Mouse (Mus musculus): ENCODE results near the gene Tnfaip8l1.

The Tnfaip8l1 gene

DNA sequence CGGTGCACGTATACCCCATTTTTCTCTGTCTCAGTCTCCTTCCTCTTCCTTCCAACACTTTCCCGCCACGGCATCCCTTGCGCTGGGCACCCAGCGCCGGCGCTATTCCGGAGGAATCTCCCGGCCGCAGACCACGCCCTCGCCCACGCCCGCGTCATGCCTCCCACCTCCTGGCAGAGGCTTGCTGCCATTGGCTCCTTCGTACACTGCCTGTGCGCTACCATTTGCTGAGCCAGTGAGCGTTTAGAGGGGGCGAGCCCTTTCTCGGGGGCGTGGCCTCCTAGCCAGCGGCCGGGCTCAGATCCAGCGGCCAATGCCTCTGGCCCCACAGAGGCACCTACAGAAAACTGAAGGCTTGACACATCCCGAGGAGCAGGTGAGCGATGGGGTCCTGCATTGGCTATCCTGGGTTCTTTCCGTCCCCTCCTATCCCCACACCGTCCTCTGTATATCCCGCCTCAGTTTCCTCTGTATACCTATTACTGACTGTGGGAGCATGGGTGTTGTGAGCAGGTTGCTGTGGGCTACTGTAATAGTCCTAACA, at the start of gene Tnfaip8l1:
TSS of gene Tnfaip8l1 (plus strand) at position 247 of the 544 bp plus-strand sequence.
- DNase-seq (ENCODE audit: low read depth): peak; percentile 76

DNA sequence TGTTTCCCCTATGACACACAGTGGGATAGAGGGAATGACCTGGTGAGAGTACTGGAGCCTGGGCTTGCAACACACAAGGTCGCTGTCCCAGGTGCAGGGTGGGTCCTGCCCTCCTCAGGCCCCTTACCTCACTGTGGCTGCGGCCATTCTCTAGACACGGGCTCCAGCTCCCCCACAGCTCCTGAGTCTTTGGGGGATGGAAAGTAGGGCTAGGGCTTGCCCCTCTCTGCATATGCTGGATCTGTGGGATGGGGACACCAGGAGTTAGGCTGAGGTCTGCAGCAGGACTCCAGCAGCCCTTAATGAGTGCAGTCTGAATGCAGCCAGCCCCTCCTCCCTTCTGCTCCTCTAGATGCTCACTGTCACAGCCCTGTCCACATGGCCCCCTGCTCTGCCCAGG, 49.5 kb upstream of the Tnfaip8l1 start:
- DNase-seq (ENCODE audit: low read depth): no peak

DNA sequence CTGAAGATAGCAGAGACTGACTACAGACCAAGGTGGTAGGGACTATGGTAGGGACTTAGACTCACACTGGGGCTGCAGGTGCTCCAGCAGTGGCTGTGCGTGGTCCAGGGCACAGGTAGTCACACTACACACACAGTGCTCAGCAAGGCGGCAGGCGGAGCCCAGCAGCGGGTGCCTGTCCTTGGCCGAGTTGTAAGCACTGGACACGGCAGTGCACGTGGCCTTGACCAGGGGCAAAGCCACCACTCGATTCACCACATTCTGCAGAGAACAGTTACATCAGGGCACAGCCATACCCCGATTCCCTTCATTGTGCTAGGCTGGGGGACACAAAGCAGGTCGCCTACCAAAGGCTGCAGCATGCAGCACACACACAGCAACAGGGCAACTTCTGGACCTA, 46.1 kb upstream of the Tnfaip8l1 start:
- no peak for DNase-seq (ENCODE audit: low read depth)

DNA sequence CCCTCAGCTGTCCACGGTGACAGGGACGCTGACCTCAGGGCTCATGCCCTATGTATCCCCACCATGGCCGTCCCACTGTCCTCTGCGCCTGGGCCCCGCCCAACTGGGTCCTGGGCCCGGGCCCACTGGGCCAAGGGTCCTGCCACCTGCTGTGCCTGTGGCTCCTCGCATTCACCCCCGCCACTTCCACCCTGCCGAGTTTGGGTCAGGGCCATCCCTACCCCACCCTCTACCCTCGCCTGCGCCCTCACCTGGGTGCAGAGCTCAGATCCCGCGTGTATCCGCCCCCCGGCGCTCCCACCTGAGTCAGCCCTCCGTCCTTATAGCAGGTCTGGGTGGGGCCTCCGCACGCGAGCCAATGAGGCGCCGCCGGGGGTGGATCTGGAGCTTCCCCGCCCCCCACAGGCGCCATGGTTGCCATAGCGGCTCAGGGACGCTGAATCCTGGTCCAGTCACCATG, 45.0 kb upstream of the Tnfaip8l1 start, which contains the start of gene Plin5:
TSS of gene Plin5 (minus strand) at position 346 of the 460 bp plus-strand sequence.
- DNase-seq (ENCODE audit: low read depth): no peak

DNA sequence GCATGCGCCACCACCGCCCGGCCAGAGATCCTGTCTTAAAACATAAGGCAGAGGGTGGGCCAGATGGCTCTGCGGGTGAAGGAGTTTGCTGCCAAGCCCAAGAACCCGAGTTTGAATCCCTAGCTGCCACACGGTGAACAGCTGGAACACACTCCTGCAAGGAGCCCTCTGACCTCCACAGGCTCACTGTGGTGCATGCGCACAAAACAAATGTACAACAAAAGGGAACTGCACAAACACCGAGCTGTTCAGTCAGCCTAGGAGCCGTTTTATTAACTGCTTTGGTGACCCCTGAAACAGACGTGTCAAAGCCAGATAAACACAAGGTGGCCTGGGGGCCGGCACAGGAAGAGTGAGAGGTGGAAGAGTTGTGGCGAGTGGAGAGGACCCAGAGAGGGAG, 42.8 kb upstream of the Tnfaip8l1 start:
- no peak for DNase-seq (ENCODE audit: low read depth)

DNA sequence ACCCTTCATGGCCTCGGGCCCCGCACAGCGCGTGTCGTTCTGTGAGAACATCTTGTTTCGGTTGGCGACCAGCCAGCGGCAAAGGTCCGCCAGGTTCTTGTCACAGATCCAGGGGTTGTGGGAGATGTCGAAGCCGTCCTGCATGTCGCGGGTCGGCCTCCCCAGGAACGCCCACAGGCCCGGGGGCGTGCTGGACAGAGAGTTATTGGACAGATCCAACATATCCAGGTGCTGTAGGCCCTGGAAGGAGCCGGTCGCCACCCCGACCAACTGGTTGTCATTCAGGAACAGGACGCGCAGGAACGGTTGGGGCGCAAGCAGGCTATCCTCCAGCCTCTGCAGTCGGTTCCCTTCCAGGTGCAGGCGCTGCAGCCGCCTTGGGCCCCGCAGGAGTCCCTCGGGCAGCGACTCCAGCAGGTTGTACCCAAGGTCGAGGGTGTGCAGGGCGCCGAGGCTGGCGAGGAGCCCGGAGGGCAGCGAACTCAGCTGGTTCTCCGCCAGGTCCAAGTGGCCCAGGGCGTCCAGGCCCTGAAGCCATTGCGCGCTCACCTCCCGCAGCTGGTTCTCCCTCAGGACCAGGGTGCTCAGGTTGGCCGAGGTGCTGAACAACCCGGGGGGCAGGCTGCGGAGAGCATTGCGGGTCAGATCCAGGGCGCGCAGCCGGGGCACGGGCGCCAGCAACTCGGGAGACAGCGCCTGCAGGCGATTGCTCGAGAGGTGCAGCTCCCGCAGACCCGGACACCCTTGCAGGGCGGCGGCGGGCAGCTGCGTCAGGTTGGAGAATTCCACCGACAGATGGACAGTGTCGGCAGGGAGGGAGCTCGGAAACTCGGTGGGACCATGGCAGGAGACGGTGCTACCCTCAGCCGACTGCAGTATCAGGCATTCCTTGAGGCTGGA, 42.0 kb upstream of the Tnfaip8l1 start:
- DNase-seq (ENCODE audit: low read depth): no peak

DNA sequence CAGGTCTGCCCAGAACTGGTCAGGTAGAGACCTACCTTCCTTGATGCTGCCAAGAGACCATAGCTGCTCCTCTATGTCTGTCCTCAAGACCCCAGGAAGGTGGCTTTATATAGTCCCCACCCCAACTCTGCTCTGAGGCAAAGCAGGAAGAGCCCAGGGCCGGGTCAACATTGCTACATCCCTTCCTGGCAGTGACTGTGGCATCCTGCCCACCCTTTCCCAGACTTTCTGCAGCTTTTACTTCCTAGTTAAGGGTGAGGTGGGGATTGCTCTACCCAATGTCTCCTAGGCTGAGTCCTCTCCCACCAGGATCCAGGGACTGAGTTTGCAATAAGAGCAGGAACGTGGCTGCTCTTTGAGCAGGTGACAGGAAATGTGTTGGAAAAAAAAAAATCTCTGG, 40.5 kb upstream of the Tnfaip8l1 start, which contains the start of gene Lrg1:
TSS of gene Lrg1 (minus strand) at position 176 of the 400 bp plus-strand sequence.
- DNase-seq (ENCODE audit: low read depth): no peak

DNA sequence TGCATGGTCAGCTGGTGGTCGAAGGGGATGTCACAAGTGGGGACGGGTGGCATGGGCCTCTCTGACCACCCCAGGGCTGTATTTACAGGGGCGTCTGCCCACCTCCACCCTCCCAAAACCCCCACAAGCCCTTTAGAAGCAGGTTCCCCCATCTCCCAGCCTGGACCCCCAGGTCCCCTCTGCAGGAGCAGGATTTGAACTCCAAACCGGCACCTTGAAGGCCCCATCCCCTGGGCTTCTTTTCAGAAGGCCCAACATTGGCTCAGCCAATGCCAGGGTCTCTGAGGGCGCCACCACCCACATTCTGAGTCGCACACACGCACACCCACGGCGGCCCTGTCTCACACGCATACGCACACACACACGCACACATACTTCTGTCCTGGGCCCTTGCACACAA, 39.1 kb upstream of the Tnfaip8l1 start:
- no peak for DNase-seq (ENCODE audit: low read depth)

DNA sequence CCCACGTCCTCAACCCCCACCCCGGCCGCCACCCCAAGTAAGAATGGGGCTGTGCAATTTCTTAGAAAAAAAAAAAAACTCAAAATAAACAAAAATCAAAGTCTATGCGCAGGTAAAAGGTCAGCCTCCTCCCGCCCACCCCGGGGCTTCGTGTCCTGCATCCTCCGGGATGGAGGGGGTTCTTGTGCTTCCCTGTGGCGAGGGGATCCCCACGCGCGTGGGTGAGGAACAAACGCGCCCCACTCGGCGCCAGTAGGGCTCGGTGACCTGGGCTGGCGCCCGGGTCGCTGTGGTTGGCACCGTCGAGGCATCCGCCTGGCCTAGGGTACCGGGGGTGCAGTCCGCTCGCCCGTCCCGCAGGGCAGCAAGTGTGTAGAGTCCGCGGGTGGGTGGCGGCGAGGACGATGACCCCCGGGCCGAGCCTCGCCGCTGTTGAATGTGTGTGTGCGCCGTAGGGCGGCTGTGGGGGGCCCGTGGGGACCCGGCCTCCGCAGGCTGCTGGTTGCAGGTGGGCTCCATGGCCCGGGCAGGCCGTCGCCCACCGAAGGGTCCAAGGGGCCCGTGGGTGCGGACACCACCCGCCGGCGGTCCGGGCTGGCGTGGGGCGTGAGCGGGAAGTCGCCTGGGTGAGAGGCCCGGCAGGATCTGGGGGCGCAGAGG, 38.5 kb upstream of the Tnfaip8l1 start:
- DNase-seq (ENCODE audit: low read depth): no peak

DNA sequence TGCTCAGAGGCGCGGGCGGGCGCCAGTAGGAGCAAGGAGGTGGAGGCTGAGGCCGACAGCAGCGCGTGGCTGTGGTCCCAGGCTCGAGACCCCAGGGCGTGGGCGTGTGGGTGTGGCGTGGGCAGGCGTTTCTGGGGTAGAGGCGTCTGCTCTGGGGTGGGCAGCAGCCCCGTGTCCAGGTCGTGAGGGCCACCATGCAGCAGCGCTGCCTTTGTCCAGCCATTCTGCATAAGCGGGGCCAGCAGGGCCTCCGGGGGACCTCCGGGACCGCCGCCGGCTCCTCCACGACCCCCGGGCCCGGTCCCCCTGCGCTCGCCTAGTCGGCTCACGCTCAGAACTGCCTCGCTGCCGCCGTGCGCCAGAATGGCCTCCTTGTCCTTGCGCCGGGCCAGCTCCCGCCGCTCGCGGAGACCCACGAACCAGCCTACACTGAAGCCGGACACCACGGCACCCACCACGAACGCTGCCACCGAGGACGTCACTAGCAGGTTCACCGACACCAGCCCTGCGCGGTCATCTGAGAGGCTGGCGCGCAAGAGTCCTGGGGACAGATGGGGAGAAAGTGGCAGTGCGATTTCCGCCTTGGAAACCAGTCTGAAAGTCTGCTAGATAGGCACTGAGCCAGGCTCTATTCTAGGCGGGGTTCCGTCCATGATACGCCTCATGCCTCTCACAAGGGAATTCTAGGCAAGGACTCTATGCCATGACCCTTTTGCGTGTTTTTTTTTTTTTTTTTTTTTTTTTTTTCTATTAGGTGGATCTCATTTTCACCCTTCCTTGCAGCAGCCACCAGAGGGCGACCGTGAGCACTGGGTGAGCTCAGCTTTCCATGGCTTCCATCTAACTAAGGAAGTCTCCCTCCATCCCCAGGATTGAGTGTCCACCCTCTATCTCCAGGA, 37.7 kb upstream of the Tnfaip8l1 start:
- DNase-seq (ENCODE audit: low read depth): peak; percentile 35

DNA sequence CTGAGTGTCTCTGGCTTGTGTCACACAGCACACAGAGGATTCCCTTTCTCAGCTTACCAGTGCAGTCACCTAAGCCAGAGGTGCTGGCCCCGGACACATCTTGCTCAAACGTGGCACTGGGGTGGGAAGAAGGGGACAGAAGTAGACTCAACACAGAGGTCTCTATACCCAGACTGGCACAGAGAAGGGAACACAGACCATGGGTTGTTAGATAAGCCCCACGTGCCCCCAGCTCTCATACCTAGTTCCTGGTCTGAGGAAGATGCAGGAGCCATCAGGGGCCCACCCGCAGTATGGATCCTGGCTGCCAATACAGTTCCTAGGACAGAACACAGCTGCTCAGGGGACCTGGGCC, 37.0 kb upstream of the Tnfaip8l1 start:
- no peak for DNase-seq (ENCODE audit: low read depth)

DNA sequence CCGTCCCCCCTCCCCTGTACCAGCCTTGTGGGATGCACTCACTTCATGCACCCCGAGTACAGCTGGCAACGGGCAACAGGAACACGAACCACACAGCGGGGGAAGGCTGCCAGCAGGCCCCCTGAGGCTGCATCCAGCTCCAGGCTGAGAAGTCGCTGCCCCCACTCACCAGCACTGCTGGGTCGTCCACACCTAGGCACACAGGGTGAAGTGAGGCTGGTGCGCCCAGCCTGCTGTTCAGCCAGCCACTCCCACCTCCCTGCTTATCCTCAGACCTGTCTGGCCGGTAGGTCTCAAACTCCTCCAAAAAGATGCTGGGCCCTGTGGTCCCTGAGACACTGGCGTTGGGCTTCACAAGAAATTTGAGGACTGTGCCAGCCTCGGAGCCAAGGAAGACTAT, 36.1 kb upstream of the Tnfaip8l1 start:
- no peak for DNase-seq (ENCODE audit: low read depth)

DNA sequence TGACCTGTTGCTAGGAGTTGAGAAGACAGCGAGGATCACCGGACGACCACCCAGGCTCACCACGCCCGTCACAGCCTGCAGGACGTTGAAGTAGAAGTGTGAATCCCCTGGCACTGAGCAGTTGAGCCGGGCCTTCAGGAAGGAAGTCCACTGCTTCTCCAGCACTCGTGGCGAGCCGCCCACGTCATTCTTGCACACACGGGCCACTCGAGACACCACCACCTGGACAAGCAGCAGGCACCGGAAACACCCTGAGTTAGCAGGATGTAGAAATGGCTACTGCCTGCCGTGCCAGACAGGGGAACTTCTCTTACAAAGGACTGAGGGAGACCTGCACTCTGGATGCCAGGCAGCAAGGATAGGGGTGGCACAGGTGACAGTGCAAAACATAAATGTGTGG, 34.0 kb upstream of the Tnfaip8l1 start:
- no peak for DNase-seq (ENCODE audit: low read depth)

DNA sequence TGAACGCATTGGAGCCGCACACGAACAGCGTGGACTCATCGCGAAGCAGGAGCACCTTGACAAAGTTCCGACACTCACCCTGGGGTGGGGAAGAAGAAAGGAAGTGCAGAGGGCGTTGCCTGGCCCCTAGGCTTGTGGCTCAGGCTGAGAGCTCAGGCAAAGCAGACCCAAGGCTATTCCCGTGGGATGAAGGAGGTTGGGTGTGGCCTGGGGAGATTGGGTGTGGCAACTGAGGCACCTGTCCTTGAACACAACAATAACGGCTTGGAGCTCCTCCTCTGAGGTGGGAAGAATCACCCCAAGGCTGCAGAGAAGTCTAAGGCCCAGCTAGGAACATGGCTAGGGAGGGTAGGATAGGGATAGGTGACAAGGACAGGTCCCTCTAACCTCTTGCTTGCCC, 31.1 kb upstream of the Tnfaip8l1 start:
- no peak for DNase-seq (ENCODE audit: low read depth)

DNA sequence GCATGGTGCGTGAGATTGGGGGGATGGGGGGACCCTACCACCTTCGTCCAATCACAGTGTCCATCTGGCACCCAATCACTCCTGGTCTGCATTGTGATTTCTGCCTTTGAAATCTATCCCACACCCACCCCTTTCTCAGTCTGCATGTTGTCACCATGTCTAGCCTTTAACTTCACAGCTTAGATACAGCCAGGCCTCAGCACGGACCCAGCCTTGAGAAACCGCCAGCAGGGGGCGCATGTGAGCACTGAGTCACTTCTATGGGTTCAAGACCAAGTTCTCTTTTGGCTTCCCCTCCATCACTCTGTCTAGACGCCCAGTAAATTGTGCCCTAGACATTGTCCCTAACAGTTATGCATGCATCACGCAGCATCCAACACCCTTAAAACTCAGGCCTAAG, 30.5 kb upstream of the Tnfaip8l1 start:
- no peak for DNase-seq (ENCODE audit: low read depth)

DNA sequence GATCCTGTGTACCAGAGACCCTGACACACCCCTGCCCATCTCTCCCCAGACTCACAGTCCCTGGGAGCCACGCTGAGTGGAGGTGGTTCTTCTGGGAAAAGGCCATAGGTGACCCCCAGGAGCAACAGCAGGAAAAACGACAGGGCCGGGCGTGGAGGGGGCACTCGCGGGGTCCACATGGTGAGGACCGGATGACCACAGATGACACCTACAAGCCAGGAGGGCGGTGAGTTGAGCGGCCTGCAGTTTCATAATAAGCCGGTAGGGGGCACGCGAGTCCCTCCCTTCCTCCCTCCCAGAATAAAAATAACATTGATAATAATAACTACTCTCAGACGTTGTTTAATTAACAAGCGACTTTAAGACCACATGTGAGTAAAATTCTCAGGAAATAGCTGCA, 29.6 kb upstream of the Tnfaip8l1 start:
- no peak for DNase-seq (ENCODE audit: low read depth)

DNA sequence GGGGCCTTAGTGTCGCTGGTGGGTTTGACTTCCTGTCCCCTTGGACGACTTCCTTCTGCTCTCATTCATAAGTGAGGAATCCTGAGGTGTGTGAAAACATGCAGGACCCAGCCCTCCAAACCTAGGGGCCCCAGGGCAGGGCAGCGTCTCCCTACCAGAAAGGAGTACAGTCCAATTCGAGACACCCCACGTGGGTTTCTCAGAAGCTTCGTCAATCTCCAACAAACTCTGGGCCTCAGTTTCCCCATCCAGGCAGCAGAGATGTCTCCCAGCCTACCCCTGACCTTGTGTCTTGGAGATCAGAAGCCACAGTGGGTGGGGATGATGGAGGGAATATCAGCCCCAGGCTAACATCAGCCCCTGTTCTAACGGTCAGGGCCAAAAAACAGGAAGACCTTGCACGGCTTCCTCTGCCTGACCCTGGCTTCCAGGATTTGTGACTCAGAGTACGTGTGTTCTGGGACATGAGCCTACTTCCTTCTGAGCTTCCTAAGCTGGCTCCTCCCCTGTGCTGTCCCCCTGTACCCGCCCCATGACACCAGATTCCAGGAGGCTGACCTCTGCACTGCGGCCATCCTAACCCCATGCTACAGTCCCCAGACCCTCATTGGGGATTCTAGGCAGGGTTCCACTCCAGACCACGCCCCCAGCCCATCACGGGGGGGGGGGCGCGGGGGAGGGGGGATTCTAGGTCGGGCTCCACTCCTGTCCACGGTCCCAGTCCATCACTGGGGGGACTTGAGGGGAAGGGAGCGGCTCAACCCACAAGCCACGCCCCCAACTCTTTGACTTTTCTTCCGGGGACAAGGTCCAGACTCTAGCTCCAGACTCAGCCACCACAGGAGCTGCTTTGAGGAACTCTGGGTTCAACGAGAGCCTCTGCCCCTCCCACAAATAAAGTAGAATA, 28.6 kb upstream of the Tnfaip8l1 start:
- no peak for DNase-seq (ENCODE audit: low read depth)

DNA sequence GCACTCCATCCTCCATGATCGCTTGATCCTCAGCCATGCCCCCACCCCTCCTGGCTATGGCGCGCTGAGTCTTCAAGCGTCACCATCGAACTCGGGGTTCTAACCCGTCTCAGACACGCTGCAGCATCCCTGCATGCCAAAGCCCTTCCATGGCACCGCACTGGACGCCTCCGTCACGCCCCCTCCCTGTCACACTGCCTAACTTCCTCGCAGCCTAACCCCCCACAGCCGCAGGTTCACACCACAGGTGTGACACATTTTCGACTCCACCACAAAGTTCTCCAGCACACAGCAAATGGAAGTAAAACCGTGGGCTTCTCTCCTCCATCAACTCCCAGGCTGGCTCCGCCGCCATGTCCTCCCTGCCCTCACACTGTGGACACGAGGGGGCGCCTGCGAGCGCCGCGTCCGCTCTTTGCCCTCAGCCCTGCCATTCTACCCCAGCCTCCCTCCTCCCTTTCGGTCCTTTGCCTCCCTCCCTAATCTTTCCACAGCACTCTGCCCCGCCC, 27.8 kb upstream of the Tnfaip8l1 start:
- DNase-seq (ENCODE audit: low read depth): no peak

DNA sequence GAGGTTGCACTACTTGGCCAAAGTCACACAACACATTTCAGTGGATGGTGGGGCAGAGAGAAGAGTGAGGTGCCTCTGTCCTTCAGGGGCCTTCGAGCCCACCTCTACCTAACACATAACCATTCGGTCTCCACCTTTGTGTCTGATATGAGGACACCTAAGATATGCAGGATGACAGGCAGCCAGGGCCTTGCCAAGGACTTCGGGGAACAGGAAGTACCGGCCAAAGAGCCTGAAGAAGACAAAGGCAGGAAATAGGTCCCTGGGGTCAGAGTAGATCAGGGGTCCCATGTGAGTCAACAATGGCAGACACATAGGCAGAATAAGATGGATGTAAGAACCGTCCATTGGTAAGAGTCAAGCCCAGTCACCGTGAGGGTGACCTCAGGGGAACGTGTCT, 25.7 kb upstream of the Tnfaip8l1 start:
- no peak for DNase-seq (ENCODE audit: low read depth)

DNA sequence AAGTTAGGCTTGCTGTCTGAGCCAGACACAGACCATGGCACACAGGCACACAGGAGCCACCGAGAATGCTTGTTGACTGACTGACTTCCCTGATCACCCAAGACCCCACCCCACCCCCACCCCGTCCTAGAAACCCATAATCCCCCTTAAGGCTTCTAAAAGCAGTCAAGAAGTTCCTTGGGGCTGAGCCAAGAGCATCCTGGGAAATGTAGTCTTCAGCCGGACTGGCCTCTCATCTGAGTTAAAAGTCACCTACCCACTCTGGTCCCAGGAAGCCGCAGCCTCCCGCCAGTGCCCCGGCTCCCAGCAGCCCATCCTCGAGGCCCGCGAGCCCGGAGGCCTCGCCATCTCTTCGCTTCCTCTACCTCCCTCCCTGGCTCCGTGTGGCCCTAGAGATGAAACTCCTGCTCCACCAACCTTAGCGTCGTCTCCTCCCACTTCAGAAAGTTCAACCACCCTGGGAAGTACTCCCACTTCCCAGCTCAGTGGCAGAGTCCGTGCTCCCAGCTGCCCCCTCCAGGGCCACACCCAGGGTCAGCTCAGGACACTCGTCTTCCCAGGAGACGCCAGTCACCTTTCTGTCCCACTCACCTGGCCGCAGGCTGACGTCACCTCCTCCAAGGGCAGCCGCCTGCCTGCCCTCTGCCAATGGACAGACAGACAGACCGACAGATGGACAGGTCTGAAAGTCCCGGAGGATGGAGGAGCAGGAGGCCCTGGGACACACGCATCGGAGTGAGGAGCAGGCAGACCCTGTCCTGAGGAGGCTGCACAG, 24.3 kb upstream of the Tnfaip8l1 start:
- DNase-seq (ENCODE audit: low read depth): no peak

Data from fibroblast of lung, adult 2 months (primary cell).